Mouse (Mus musculus) ES-E14 (cell line): ENCODE measurements around the gene 2310011J03Rik.

ENCODE experiments used
- CHD2 ChIP-seq: IDR thresholded peaks from 2 replicates; pipeline ENCODE4 v1.6.1; 2014; ENCODE audit warnings: mild to moderate bottlenecking, low read depth, low read length, inconsistent platforms
- HCFC1 ChIP-seq: IDR thresholded peaks from 2 replicates; pipeline ENCODE4 v1.6.1; 2012; ENCODE audit warnings: low read length, inconsistent platforms, borderline replicate concordance; ENCODE audit not compliant: insufficient read depth
- ZC3H11A ChIP-seq: IDR thresholded peaks from 2 replicates; pipeline ENCODE4 v1.6.1; 2012; ENCODE audit warnings: low read depth, mild to moderate bottlenecking, inconsistent platforms, low read length, borderline replicate concordance
- ZNF384 ChIP-seq: IDR thresholded peaks from 2 replicates; pipeline ENCODE4 v1.6.1; 2012; ENCODE audit warnings: low read depth, low read length, inconsistent platforms

DNA sequence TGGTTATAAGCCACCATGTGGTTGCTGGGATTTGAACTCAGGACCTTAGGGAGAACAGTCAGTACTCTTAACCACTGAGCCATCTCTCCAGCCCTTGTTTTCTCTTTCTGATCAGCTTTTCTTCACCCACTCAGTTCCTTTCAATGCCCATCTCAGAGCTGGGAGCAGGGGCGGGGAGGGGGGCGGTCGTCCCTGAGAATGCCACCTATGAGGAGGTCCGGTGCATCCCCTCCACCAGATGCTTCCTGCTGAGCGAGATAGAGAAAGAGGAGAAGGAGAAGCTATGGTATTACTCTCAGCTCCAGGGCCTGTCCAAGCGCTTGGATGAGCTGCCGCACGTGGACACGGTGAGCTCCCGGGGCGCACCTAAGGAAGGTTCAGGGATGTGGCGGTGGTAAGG lies 15.9 kb downstream of the 2310011J03Rik start:
- TF ChIP-seq ZC3H11A, result no peak
- no peak for TF ChIP-seq HCFC1
- no peak for TF ChIP-seq CHD2
- no peak for TF ChIP-seq ZNF384
